Mouse (Mus musculus) left cerebral cortex, adult 11 months (tissue): ENCODE data around the gene Taar4.

Experiments used
- DNase-seq: peaks from one replicate; pipeline ENCODE4 v3.0.0; 2022; ENCODE audit warnings: low spot score

Gene Taar4

DNA sequence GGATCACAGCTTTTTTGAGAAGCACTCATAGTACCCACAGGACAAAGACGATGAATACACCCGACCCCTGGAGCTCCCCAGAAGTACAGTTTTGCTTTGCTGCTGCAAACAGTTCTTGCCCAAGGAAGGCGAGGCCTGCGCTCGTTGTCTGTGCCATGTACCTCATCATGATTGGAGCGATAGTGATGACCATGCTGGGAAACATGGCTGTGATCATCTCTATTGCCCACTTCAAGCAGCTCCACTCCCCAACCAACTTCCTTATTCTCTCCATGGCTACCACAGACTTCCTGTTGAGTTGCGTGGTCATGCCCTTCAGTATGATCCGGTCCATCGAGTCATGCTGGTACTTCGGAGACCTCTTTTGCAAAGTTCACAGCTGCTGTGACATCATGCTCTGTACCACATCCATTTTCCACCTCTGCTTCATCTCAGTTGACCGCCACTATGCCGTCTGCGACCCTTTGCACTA lies at the start of gene Taar4:
TSS of gene Taar4 (plus strand) at position 51 of the 472 bp plus-strand sequence.
- DNase-seq = no peak

GRCm38 (mm10) chr10:23920056-23920455 lies 40.2 kb upstream of the Taar4 start, which contains the start of gene Taar1:
Gene Taar1 (plus strand): TSS chr10:23920356.
- no peak for DNase-seq

DNA sequence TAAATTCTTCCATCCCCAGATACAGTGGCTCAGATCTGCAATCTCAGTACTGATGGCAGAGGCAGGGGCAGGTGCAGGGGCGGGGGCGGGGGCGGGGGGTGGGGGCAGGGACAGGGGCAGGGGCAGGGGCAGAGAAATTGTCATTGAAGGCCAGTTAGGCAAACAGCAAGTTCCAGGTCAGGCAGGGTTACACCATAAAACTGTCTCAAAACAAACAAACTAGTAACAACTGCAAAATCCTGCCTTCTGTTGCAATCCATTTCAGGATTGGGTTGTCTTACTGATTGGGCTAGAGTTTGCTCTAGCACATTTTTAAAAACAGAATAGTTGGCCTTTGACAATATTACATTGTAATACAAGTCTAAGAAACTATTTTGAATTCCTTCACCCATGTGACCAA lies 37.8 kb upstream of the Taar4 start:
- no peak for DNase-seq

DNA sequence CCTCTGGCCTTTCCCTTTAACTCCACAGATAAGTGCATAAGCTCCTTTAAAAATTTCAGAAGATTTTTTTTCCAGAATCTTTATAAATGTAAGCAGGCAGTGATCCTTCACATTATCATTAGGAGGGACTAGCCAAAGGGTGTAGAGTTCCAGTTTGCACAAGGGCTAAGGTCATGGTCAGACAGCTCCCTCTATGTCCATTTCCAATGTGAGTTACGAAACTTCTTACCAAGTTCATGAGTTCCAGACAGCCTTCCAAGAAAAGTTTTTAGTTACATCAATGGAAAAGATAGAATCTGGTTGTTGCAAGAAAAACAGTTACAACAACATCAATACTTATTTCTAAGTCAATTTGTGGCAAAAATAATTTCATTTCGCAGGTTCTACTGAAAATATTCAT lies 36.4 kb upstream of the Taar4 start:
- no peak for DNase-seq

- DNase-seq = no peak
These were observed 22.7 kb upstream of the Taar4 start for GRCm38 (mm10) chr10:23937613-23938012.

DNA sequence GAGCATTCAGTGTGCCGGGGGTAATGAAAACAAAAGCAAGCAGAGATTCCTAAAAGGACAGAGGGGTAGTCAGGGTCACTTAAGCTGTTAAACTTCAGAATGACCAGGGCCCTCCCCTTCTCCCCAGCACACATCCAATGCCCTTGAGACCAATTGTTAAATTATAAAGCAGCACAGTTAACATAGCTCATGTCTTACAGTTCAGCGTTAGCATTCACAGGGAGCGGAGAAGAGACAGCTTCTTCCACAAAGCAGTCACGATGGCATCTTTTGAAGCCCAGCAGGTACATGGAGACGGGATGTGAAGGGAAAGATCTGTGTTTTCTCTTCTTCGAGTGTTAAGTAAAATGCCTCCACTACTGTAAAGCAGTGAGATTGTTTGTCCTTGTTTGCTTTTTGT lies 22.0 kb upstream of the Taar4 start, which contains the start of gene Taar2:
TSS of gene Taar2 (plus strand) at position 261 of the 400 bp plus-strand sequence.
- no peak for DNase-seq

GRCm38 (mm10) chr10:23942465-23942864 lies 17.8 kb upstream of the Taar4 start:
- DNase-seq = no peak

- DNase-seq = no peak
These were observed 12.3 kb upstream of the Taar4 start for GRCm38 (mm10) chr10:23948026-23948425.

GRCm38 (mm10) chr10:23949508-23950005 lies 10.7 kb upstream of the Taar4 start, which contains the start of gene Taar3:
Gene Taar3 (plus strand): TSS chr10:23949558.
- no peak for DNase-seq

- no peak for DNase-seq
These were observed 8.6 kb upstream of the Taar4 start for GRCm38 (mm10) chr10:23951714-23952113.

- DNase-seq = no peak
These were observed 1.2 kb upstream of the Taar4 start for GRCm38 (mm10) chr10:23959071-23959470.

DNA sequence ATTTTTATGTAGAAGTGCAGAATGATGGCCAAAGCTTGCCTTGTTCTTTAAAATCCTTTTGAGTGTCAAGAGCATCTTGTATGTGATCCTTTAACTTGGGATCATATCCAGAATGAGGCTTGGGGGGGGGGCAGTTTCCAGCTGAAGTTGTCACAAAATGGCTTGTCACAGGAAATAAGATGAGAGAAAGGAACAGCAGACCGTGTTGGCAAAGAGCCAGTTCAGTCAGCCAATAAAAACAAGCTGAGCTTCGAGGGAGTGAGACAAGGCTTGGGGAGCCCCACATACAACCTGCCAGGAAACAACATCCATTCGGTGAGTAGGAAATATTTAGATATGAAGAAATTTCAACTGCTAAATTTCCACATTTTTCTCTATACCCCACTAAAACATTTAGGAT lies 3.1 kb downstream of the Taar4 start:
- DNase-seq = no peak

DNA sequence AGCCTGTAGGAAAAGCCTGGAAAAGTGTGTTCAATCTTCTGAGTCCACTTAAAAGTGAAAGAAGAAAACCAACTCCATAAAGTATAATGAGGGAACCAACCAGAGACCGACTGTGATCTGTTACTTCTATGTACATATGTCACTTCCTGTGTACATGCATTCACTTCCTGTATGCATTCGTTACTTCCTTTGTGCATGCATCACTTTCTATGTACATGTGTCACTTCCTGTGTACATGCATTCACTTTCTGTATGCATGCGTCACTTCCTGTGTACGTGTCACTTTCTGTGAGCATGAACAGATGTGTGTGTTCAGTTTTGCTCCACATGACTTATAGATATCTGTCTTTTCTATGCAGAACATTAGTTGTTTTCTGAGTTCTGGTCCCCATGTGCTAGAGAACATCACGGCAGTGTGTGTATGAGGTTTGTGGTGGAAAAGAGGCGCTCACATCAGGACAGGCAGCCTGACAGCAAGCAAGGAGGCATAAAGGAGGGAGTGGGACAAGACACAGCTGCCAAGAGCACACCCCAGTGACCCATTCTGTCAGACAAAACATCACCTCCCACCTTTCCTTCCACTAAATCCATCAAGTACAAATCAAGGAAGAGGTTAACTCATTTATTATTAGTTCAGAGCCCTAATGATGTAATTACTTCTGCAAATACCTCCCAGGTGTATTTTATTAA lies 4.8 kb downstream of the Taar4 start:
- no peak for DNase-seq

DNA sequence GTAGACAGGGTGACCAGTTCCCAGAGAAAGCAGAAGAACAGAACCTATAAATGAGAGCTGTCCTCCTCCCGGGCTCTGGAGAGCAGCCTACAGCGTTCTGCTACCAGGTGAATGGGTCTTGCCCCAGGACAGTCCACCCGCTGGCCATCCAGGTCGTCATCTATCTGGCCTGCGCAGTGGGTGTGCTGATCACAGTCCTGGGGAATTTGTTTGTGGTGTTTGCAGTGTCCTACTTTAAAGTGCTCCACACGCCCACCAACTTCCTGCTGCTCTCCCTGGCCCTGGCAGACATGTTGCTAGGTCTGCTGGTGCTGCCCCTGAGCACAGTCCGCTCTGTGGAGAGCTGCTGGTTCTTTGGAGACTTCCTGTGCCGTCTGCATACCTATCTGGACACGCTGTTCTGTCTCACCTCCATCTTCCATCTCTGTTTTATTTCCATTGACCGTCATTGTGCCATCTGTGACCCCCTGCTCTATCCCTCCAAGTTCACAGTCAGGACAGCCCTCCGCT lies 10.4 kb downstream of the Taar4 start, which contains the start of gene Taar5:
TSS of gene Taar5 (plus strand) at position 51 of the 510 bp plus-strand sequence.
- DNase-seq = no peak

- no peak for DNase-seq
These were observed 11.0 kb downstream of the Taar4 start for GRCm38 (mm10) chr10:23971256-23971655.

DNA sequence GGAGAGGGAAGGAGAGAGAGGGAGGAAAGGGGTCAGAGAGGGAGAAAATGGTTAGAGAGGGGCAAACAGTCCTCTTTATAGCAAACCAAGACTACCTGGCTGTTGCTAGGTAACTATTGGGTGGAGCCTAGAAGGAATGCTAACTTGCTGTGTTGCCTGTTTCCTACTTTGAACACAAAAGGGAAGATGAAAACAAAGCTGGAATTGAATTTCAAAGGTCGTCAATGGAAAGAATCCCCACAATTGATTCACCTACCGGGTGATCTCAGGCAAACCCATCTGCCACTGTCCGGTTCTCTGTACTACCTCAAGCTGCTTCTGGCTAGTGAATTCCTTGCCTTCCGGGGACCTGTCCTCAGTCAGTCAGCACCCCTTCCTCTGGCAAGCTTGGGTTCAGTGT lies 17.7 kb downstream of the Taar4 start:
- no peak for DNase-seq

DNA sequence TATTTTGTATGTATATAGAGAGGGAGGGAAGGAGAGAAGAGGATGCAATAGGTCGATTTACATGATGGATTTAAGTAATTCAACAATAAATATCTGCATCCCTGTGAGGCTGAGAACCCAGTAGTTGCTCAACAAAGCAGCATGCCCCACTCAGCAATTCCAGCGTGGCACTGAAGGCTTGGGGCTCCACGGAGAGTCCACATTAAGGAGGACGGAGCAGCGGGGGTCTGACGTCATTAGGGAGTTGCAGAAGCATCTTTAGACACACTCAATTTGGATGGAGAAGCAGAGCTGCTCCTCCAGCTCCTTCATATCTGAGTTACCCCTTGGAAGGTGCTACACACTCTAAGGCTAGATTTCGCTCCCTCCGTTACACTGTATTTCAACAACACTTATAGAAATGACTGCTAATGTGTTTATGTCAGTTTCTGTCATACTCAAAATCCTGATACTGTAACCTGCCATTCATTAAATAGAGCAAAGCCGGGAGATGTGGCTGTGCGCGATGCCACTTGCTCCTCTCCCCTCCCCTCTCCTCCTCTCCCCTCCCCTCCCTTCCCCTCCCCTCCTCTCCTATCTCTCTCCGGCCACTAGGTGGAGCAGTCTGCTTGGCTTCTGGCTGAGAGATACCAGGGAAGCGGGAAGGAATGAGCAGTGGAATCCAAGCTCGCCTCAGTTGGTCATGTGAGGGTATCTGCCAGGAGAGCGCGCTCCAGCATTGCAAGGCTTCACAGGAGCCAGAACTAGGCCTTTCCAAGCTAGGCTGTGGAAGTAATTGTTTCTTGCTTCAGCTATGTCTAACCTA lies 18.8 kb downstream of the Taar4 start:
- DNase-seq = peak; percentile 30

DNA sequence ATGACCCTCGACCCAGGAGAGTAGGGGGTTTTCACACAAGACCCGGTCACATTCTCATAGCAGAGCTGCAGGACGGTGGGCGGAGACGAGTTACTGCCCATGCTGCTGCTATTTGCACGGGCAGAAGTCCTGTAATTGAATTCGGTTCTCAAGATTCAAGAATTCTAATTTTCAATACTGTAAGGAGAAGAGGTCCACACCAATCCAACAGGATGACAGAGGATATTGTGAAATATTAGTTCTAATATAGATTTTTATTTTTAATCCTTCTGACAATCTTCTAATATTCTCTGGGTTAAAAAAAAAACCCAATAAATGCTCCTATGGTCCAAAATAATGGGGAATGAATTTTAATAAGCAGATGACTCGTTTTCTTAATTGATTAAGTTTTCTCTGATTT lies 25.3 kb downstream of the Taar4 start, which contains the start of gene Taar6:
TSS of gene Taar6 (minus strand) at position 101 of the 400 bp plus-strand sequence.
- DNase-seq = no peak

DNA sequence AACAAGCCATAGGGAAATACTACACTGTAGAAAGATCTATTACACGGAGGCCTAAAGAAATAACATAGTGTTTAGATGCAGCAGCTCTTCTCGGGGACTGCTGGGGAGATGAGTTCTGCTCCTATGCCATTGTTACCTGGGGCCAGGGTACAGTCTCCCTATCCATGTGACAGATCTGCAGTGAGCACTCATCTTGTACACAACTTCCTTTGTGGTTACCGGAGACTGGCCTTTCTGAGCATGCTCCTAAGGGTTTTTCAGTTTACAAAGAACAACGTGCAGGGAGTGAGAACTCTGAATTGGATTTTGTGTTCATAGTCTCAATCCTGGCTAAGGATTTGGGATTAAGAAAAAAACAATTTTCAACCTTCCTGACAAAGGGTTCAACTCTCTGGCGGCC lies 26.1 kb downstream of the Taar4 start:
- no peak for DNase-seq

DNA sequence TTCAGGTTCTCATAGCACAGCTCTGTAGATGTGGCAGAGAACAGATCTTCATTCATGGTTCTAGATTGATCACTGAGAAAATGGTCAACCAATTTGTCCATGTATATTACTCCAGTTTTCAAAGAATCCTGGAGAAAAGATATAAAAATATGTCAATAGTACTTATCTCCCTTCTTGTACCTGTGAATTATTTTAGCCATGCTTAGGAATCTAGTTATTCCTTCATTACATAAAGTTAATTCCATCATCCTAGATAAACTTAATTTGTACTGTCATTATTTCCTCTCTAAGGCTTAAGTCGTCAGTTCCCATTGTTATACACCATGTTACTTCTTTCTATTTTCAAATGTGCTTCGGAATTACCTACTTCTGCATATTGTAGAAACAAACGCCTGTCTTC lies 33.1 kb downstream of the Taar4 start, which contains the start of gene Taar7a:
TSS of gene Taar7a (minus strand) at position 101 of the 400 bp plus-strand sequence.
- DNase-seq = no peak

- DNase-seq = no peak
These were observed 39.3 kb downstream of the Taar4 start, which contains the start of gene Taar7b for GRCm38 (mm10) chr10:23999639-24000038. Gene Taar7b (plus strand): TSS chr10:23999939.

DNA sequence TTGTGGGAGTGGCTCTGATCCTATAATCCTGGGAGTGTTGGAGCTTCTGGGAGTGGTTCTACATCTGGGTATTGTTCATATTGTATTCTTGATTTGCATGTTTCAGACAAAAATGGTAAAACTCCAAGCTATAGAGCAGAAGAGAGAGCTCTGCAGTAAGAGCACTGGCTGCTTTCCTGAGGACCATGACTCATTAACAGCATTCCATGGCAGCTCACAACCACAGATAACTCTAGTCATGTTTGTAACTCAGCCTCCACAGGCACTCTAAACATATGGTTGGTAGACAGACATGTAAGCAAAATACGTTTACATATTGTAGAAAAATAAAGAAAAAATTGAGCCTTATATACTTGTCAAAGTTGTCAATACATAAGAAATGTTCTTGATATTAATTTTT lies 46.1 kb downstream of the Taar4 start:
- DNase-seq = no peak
